Mouse (Mus musculus): ENCODE results near the gene E330009J07Rik. TPM values are rescaled to one million over a fixed set of nuclear protein-coding genes. Genes with fewer than 3 reads are reported as not detected.

E330009J07Rik gene
- polyA plus RNA-seq, 1 experiment = 0.12 TPM

- TF ChIP-seq FLI1 (IDR thresholded peaks at IDR 0.05; ENCODE audit: low read length) = no peak
- no peak for TF ChIP-seq GATA1 (IDR thresholded peaks at IDR 0.05; ENCODE audit: borderline replicate concordance, low read length)
- H3K36me3 ChIP-seq (replicated peaks; ENCODE audit: low read length) = peaks cover 48% of the 10 kb centered on the region
- H3K4me1 ChIP-seq = peaks cover 31% of the 10 kb centered on the region
- H3K27me3 ChIP-seq (replicated peaks) = no peaks in the 10 kb centered on the region
- no peak overlapping the region for H3K4me3 ChIP-seq (replicated peaks)
- no peaks in the 10 kb centered on the region for H3K9me3 ChIP-seq
Observed at GRCm38 (mm10) chr6:40413565-40413964, 22.4 kb downstream of the E330009J07Rik start.

- H3K36me3 ChIP-seq (replicated peaks; ENCODE audit: low read length) = peaks cover 47% of the 10 kb centered on the region
- no peak for TF ChIP-seq GATA1 (IDR thresholded peaks at IDR 0.05; ENCODE audit: borderline replicate concordance, low read length)
- no peak for TF ChIP-seq FLI1 (IDR thresholded peaks at IDR 0.05; ENCODE audit: low read length)
- H3K4me1 ChIP-seq = peaks cover 33% of the 10 kb centered on the region
- no peaks in the 10 kb centered on the region for H3K9me3 ChIP-seq
- H3K27me3 ChIP-seq (replicated peaks) = no peaks in the 10 kb centered on the region
- H3K4me3 ChIP-seq (replicated peaks) = no peak overlapping the region
Observed at GRCm38 (mm10) chr6:40413046-40413445, 22.9 kb downstream of the E330009J07Rik start.

DNA sequence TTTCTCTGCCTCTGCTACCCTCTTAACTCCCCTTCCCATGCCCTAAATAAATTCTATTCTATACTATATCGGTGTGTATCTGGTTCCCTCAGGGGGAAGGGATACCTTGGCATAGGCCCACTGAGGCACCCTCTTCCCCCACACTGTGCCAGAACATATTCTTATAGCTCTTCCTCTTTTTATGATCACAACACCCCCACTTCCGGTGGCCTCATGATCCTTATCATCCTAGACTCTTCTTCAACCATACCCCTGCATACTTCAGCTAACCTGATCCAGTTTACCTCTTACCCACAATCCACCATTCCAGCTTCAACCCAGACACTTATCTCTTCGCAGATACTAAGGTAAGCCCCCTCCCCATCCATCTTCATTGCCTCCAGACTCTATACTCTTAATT lies 24.9 kb downstream of the E330009J07Rik start:
- Histone ChIP-seq H3K27me3 (replicated peaks) (no peaks in the 10 kb centered on the region), H3K4me1 (peaks cover 52% of the 10 kb centered on the region), H3K36me3 (replicated peaks; ENCODE audit: low read length) (peaks cover 55% of the 10 kb centered on the region), H3K4me3 (replicated peaks) (no peak overlapping the region), H3K9me3 (no peaks in the 10 kb centered on the region)
- TF ChIP-seq FLI1 (IDR thresholded peaks at IDR 0.05; ENCODE audit: low read length) (no peak), GATA1 (IDR thresholded peaks at IDR 0.05; ENCODE audit: borderline replicate concordance, low read length) (no peak)

- Histone ChIP-seq H3K4me1 (peaks cover 60% of the 10 kb centered on the region), H3K36me3 (replicated peaks; ENCODE audit: low read length) (peaks cover 80% of the 10 kb centered on the region), H3K4me3 (replicated peaks) (no peak overlapping the region), H3K9me3 (peaks cover 6% of the 10 kb centered on the region), H3K27me3 (replicated peaks) (no peaks in the 10 kb centered on the region)
- TF ChIP-seq FLI1 (IDR thresholded peaks at IDR 0.05; ENCODE audit: low read length) = no peak
- no peak for TF ChIP-seq GATA1 (IDR thresholded peaks at IDR 0.05; ENCODE audit: borderline replicate concordance, low read length)
Observed at GRCm38 (mm10) chr6:40403640-40404285, 32.2 kb downstream of the E330009J07Rik start.

DNA sequence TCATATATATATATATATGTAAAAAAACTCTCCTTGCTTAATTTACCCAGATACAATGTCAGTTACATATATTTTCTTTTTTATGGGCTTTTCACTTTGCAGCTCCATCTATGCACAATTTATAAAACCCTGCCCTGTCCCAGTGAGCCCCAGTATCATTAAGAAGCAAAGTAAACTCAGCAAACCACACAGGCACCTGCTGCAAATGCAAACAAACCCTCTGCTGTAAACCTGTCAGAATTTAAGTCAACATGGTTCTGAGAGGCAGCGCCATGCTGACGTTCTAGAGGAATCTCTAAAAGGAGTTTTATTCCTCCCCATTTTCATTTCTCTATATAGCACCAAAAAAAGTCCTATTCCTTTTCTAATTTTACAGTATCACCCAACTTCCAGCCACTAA lies 33.9 kb downstream of the E330009J07Rik start:
- H3K36me3 ChIP-seq (replicated peaks; ENCODE audit: low read length) = peaks cover 79% of the 10 kb centered on the region
- H3K27me3 ChIP-seq (replicated peaks) = no peaks in the 10 kb centered on the region
- no peak for TF ChIP-seq FLI1 (IDR thresholded peaks at IDR 0.05; ENCODE audit: low read length)
- TF ChIP-seq GATA1 (IDR thresholded peaks at IDR 0.05; ENCODE audit: borderline replicate concordance, low read length) = no peak

DNA sequence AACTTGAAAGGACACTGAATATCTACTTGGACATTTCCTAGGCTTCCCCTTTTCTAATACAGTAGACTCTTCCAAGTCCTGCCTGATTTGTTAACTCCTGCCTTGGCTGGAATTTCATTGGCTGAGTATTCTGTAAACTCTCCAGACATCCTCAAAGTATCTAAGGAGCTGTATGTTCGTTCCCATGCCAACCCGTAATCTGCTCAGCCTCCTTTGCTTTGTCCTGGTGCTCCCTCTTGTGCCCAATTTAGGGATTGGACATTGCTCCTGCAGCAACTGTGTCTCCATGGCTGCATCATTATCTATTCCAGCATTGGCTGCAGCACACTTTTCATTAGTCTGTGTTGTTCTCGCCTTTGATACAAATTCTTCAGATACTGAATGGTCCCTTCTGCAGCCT lies 42.7 kb downstream of the E330009J07Rik start:
- TF ChIP-seq GATA1 (IDR thresholded peaks at IDR 0.05; ENCODE audit: borderline replicate concordance, low read length) (no peak), FLI1 (IDR thresholded peaks at IDR 0.05; ENCODE audit: low read length) (no peak)
- no peaks in the 10 kb centered on the region for H3K9me3 ChIP-seq

More for the DNA sequence above, 33.9 kb downstream of the E330009J07Rik start:
- Histone ChIP-seq H3K9me3 (peaks cover 8% of the 10 kb centered on the region), H3K4me3 (replicated peaks) (no peak overlapping the region), H3K4me1 (peaks cover 49% of the 10 kb centered on the region)

GRCm38 (mm10) chr6:40390975-40391374 lies 45.0 kb downstream of the E330009J07Rik start:
- TF ChIP-seq GATA1 (IDR thresholded peaks at IDR 0.05; ENCODE audit: borderline replicate concordance, low read length) (no peak), FLI1 (IDR thresholded peaks at IDR 0.05; ENCODE audit: low read length) (no peak)
- Histone ChIP-seq H3K4me1 (peaks cover 24% of the 10 kb centered on the region), H3K9me3 (no peaks in the 10 kb centered on the region), H3K36me3 (replicated peaks; ENCODE audit: low read length) (peaks cover 72% of the 10 kb centered on the region), H3K4me3 (replicated peaks) (no peak overlapping the region), H3K27me3 (replicated peaks) (no peaks in the 10 kb centered on the region)

More for the DNA sequence above, 42.7 kb downstream of the E330009J07Rik start:
- Histone ChIP-seq H3K4me1 (peaks cover 21% of the 10 kb centered on the region), H3K4me3 (replicated peaks) (no peak overlapping the region), H3K36me3 (replicated peaks; ENCODE audit: low read length) (peaks cover 71% of the 10 kb centered on the region), H3K27me3 (replicated peaks) (no peaks in the 10 kb centered on the region)

GRCm38 (mm10) chr6:40388660-40389059 lies 47.3 kb downstream of the E330009J07Rik start:
- peaks cover 56% of the 10 kb centered on the region for H3K36me3 ChIP-seq (replicated peaks; ENCODE audit: low read length)

DNA sequence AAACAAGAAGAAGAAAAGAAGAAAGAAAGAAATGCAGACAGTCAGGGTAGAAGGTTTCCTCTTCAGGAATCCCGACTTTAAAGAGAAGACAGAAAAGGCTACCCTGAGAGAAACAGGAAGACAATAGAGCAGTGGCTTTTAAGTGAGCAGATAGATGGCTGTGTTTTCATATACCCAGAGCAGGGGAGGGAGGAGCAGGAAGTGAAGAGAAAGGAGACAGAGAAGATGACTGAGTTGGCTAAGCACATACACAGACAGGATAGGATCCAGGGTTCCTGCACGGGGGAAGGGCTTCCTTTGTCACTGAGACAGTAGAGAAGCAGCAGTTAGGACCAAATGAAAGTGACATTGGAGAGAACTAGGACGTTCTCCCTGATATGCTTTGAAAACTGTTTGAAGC lies 50.3 kb downstream of the E330009J07Rik start:
- Histone ChIP-seq H3K27me3 (replicated peaks) (no peaks in the 10 kb centered on the region), H3K4me1 (peaks cover 29% of the 10 kb centered on the region), H3K9me3 (no peaks in the 10 kb centered on the region), H3K36me3 (replicated peaks; ENCODE audit: low read length) (peaks cover 47% of the 10 kb centered on the region), H3K4me3 (replicated peaks) (peak overlapping the region; percentile 23)
- TF ChIP-seq FLI1 (IDR thresholded peaks at IDR 0.05; ENCODE audit: low read length) (no peak), GATA1 (IDR thresholded peaks at IDR 0.05; ENCODE audit: borderline replicate concordance, low read length) (no peak)

More at GRCm38 (mm10) chr6:40388660-40389059, 47.3 kb downstream of the E330009J07Rik start:
- no peaks in the 10 kb centered on the region for H3K9me3 ChIP-seq
- no peaks in the 10 kb centered on the region for H3K27me3 ChIP-seq (replicated peaks)
- no peak overlapping the region for H3K4me3 ChIP-seq (replicated peaks)
- TF ChIP-seq GATA1 (IDR thresholded peaks at IDR 0.05; ENCODE audit: borderline replicate concordance, low read length) (no peak), FLI1 (IDR thresholded peaks at IDR 0.05; ENCODE audit: low read length) (no peak)
- H3K4me1 ChIP-seq = peaks cover 33% of the 10 kb centered on the region

- TF ChIP-seq FLI1 (IDR thresholded peaks at IDR 0.05; ENCODE audit: low read length) (no peak), GATA1 (IDR thresholded peaks at IDR 0.05; ENCODE audit: borderline replicate concordance, low read length) (no peak)
- Histone ChIP-seq H3K4me3 (replicated peaks) (no peak overlapping the region), H3K4me1 (peaks cover 9% of the 10 kb centered on the region), H3K27me3 (replicated peaks) (no peaks in the 10 kb centered on the region), H3K36me3 (replicated peaks; ENCODE audit: low read length) (peaks cover 50% of the 10 kb centered on the region), H3K9me3 (no peaks in the 10 kb centered on the region)
Observed at GRCm38 (mm10) chr6:40381908-40382307, 54.0 kb downstream of the E330009J07Rik start.

Measured in megakaryocyte, embryonic 14.5 days (primary cell).